8 mouse cellular contexts compared by ENCODE assay signal in genomic region chr8:95677591-95678023, GRCm38 (mm10). TPM values are rescaled to one million over a fixed set of nuclear protein-coding genes. Genes with fewer than 3 reads are reported as not detected.
DNase-seq lines count a peak whose midpoint lies in the region; ATAC-seq and TF ChIP-seq lines count a peak whose summit lies in the region.

No protein-coding gene starts in this region.

- no peak for DNase-seq in cerebellum, postnatal 36 days
- no peak for DNase-seq in lung, postnatal 0 days (ENCODE audit: low spot score)
- no peak for DNase-seq in lung, postnatal 36 days
- DNase-seq in hindbrain, embryonic 10.5 days (ENCODE audit: low spot score) = no peak
- DNase-seq in midbrain, embryonic 10.5 days (ENCODE audit: low spot score) = peak; percentile 22
- DNase-seq in c-Kit-positive CD71-positive TER-119-positive erythroid progenitor cells, embryonic 14.5 days (ENCODE audit: low spot score) = no peak
- no peak for DNase-seq in gastrocnemius, postnatal 10 days

- H3K4me1 ChIP-seq in lung, postnatal 0 days (ENCODE audit: insufficient read depth, low read depth, low read length) = 0 out of 2 replicates have a peak, but pooled peaks cover 7% of the 10 kb centered on the region
- H3K4me1 ChIP-seq in hindbrain, embryonic 10.5 days (replicated peaks) = peaks cover 23% of the 10 kb centered on the region
- peaks cover 18% of the 10 kb centered on the region for H3K4me1 ChIP-seq in midbrain, embryonic 10.5 days

- no peaks in the 10 kb centered on the region for H3K36me3 ChIP-seq in lung, postnatal 0 days (ENCODE audit: insufficient read depth, low read length)
- no peaks in the 10 kb centered on the region for H3K36me3 ChIP-seq in hindbrain, embryonic 10.5 days
- H3K36me3 ChIP-seq in midbrain, embryonic 10.5 days = no peaks in the 10 kb centered on the region

- H3K9ac ChIP-seq in lung, postnatal 0 days (replicated peaks; ENCODE audit: low read depth) = 0 out of 2 replicates have a peak overlapping the region, but pooled peaks have one; percentile 16

- peak overlapping the region; percentile 45 for H3K4me3 ChIP-seq in lung, postnatal 0 days (ENCODE audit: low read depth, low read length)
- H3K4me3 ChIP-seq in hindbrain, embryonic 10.5 days = peak overlapping the region; percentile 67
- peak overlapping the region; percentile 69 for H3K4me3 ChIP-seq in midbrain, embryonic 10.5 days

- H3K4me2 ChIP-seq in lung, postnatal 0 days (replicated peaks; ENCODE audit: low read depth, low read length) = peak overlapping the region; percentile 92

- no peak for TF ChIP-seq EP300 in lung, postnatal 0 days (IDR thresholded peaks at IDR 0.05)

- H3K9me3 ChIP-seq in lung, postnatal 0 days (ENCODE audit: low read length) = no peaks in the 10 kb centered on the region
- no peaks in the 10 kb centered on the region for H3K9me3 ChIP-seq in hindbrain, embryonic 10.5 days
- H3K9me3 ChIP-seq in midbrain, embryonic 10.5 days (replicated peaks) = no peaks in the 10 kb centered on the region

- ATAC-seq in cerebellum, adult (ENCODE audit: insufficient number of reproducible peaks, low FRiP score, low TSS enrichment) = peak; percentile 29; the same call in 1 of the 2 replicates
- ATAC-seq in lung, postnatal 0 days = peak; percentile 54

- no peak for TF ChIP-seq CTCF in lung, postnatal 0 days (IDR thresholded peaks at IDR 0.05)

- H3K27ac ChIP-seq in lung, postnatal 0 days (ENCODE audit: low read length) = no peak overlapping the region
- peak overlapping the region; percentile 79 for H3K27ac ChIP-seq in hindbrain, embryonic 10.5 days
- H3K27ac ChIP-seq in midbrain, embryonic 10.5 days (replicated peaks) = peak overlapping the region; percentile 71

- 2% methylated on average over 9 of the region's 48 CpGs for WGBS in lung, postnatal 0 days
- under 1% methylated on average over 29 of the region's 48 CpGs for WGBS in hindbrain, embryonic 10.5 days
- WGBS in midbrain, embryonic 10.5 days = under 1% methylated on average over 45 of the region's 48 CpGs

- peaks cover 33% of the 10 kb centered on the region for H3K27me3 ChIP-seq in lung, postnatal 0 days (replicated peaks; ENCODE audit: insufficient read depth, low read length)
- H3K27me3 ChIP-seq in hindbrain, embryonic 10.5 days (ENCODE audit: insufficient read depth, poor library complexity, severe bottlenecking) = peaks cover 87% of the 10 kb centered on the region
- H3K27me3 ChIP-seq in midbrain, embryonic 10.5 days (ENCODE audit: low read depth, poor library complexity, severe bottlenecking) = peaks cover 90% of the 10 kb centered on the region

RNA-seq across cellular contexts. Expression of gene Ndrg4, which starts 0.8 kb away (rescaled TPM):
- 10.1 and 11.4 TPM in 2 replicates for polyA plus RNA-seq in lung, postnatal 0 days (2015; fragmentation: Nextera tagmentation; extraction: Ambion mirVana)
- 27.5 and 51.8 TPM in 2 replicates for polyA plus RNA-seq in hindbrain, embryonic 10.5 days (2016; fragmentation: Nextera tagmentation; extraction: Ambion mirVana)
- 27.4 and 43.9 TPM in 2 replicates for polyA plus RNA-seq in midbrain, embryonic 10.5 days (2016; fragmentation: Nextera tagmentation; extraction: Ambion mirVana)
- 10 to 100 TPM in 1 of 2 experiments, 1 to 10 TPM in 1; 8.9 to 12.8 TPM for total RNA-seq in gastrocnemius, postnatal 10 days (2021)

RNA-seq across cellular contexts. Expression of gene Setd6, which starts 38.1 kb away (rescaled TPM):
- 7.8 and 7.9 TPM in 2 replicates for polyA plus RNA-seq in lung, postnatal 0 days (2015; fragmentation: Nextera tagmentation; extraction: Ambion mirVana)
- polyA plus RNA-seq in hindbrain, embryonic 10.5 days (2016; fragmentation: Nextera tagmentation; extraction: Ambion mirVana) = 20.3 and 23.4 TPM in 2 replicates
- polyA plus RNA-seq in midbrain, embryonic 10.5 days (2016; fragmentation: Nextera tagmentation; extraction: Ambion mirVana) = 25.0 and 28.7 TPM in 2 replicates
- 10 to 100 TPM in 1 of 2 experiments, 1 to 10 TPM in 1; 8.1 to 12.6 TPM for total RNA-seq in gastrocnemius, postnatal 10 days (2021)

RNA-seq across cellular contexts. Expression of gene Gins3, which starts 44.4 kb away (rescaled TPM):
- polyA plus RNA-seq in lung, postnatal 0 days (2015; fragmentation: Nextera tagmentation; extraction: Ambion mirVana) = 4.2 and 5.2 TPM in 2 replicates
- polyA plus RNA-seq in hindbrain, embryonic 10.5 days (2016; fragmentation: Nextera tagmentation; extraction: Ambion mirVana) = 28.0 and 28.9 TPM in 2 replicates
- polyA plus RNA-seq in midbrain, embryonic 10.5 days (2016; fragmentation: Nextera tagmentation; extraction: Ambion mirVana) = 31.2 and 31.7 TPM in 2 replicates
- 1 to 10 TPM; 1.1 to 2.1 TPM for total RNA-seq in gastrocnemius, postnatal 10 days (2021)
